Mouse (Mus musculus): Measurements from ENCODE around the gene Gm20388. TPM values are rescaled to one million over a fixed set of nuclear protein-coding genes. Genes with fewer than 3 reads are reported as not detected.
A peak's percentile ranks its signal among the peaks of the same experiment; 100 is the strongest.
"Not testable (repeated sequence)": the region's sequence is repeated elsewhere in the genome, so short reads cannot be mapped to it uniquely, and the experiment has no call there.

Gene Gm20388
- total RNA-seq, 2 experiments from 2014 or later: 5.8 TPM; not detected in 1

- DNase-seq: no peak
Observed at GRCm38 (mm10) chr8:123467476-123467875, 3556.8 kb downstream of the Gm20388 start.

- DNase-seq: not testable (repeated sequence)
Observed at GRCm38 (mm10) chr8:123472991-123473390, 3562.3 kb downstream of the Gm20388 start.

DNA sequence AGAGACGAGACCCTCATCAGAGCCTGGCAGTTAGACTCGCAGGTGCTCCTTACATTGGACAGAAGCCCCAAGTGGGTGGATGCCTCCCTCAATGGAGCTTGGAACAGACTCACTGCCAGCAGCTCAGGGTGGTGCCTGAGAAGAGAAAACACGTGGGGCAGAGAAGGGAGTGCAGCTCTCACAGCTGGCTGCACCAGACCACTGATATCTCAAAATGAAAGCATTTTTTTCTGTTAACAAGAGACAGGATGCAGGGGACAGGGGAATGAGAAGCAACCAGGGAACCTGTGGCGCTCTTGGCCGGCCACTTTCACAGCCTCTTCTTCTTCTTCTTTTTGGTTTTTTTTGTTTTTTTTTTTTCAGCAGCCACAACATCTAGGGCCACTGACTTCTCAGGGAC, 3563.9 kb downstream of the Gm20388 start:
- not testable (repeated sequence) for DNase-seq

DNA sequence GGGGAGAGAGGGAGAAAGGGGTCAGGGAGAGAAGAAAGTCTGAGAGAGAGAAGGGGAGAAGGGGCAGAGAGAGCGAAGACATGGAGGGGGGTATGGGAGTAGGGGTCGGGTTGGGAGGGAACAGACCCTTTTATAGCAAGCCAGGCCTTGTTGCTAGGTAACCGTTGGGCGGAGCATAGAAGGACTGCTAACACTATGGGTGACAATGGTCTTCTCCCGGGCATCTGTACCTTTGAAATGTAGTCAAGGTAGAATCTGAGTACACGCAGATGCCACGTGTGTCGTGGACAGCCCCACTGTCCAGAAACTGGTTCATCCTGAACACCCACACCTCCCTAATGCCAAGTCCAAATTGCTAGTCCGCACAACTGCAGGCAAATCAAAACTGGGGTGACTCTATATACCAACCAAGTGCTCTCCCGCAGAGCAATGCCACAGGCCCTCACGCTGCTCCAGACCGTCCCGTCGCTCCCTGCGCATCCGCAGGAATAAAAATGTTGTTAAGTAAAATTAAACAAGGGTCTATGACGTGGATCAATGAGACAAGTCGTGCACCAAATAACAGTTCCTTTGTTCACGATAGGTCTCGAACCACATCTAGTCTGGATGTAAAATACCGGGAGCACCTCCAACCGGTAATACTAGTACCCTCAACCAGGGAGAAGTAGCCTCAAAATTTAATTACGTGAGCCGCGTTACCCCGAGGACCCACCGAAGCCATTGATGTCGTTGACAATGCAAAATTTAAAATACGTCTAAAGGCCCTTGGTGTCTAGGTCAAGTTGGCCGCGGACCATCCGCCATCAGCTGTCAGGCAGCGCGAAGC, 3566.5 kb downstream of the Gm20388 start:
- peak; percentile 9 for DNase-seq

GRCm38 (mm10) chr8:123477737-123478258, 3567.2 kb downstream of the Gm20388 start, which contains the start of gene Afg3l1:
Gene Afg3l1 (plus strand): TSS chr8:123477903.
- DNase-seq: peak; percentile 94

GRCm38 (mm10) chr8:123478456-123479218, 3568.0 kb downstream of the Gm20388 start:
- DNase-seq: no peak

DNA sequence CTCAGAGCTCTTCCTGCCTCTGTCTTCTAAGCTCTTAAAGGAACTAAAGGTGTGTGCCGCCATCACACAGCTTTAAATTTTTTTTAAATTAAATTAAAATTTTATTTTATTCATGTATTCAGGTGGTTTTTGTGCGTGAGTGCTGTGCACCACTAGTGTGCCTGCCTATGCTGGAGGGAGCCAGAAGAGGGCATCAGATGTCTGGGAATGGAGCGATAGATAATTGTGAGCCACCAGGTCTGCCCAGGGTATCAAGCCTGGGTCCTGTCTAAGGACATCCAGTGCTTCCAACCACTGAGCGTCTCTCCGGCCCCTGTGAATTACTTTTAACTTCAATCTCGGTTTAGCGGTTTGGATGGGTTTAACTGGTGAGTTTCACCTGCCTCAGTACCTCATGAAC, 3572.0 kb downstream of the Gm20388 start:
- no peak for DNase-seq

DNA sequence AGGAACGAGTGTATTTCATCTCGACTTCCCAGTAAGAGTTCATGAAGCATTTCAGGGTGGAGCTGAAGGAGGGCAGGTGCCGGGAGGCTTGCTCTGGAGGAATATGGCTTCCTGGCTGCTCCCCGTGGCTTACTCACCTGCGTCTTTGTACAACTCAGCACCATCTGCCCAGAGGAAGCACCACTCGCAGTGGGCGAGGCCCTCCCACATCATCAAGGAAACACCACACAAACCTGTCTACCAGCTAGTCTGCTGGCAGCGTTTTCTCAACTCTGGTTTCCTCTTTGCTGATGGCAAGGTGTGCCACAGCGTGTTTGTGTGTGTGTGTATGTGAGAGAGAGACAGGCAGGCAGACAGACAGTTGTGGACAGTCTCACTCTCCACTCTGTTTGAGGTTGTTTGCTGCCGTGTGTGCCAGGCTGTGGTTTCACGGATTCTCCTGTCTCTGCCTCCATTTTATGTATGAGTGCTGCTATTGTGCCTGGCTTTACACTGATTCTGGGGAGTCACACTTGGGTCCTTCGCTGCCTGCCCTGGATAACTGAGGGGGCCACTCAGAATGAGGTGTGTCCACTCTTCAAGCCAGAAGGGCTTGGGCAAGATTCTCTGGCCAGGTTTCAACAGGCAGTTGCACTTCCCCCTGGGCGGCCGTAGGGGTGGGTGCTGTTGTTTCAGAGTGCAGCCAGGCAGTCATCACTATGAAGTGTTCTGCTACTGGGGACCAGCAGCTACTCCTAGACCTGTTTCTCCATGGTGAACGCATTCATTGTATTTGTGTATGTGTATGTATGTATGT, 3580.8 kb downstream of the Gm20388 start:
- DNase-seq: no peak

DNA sequence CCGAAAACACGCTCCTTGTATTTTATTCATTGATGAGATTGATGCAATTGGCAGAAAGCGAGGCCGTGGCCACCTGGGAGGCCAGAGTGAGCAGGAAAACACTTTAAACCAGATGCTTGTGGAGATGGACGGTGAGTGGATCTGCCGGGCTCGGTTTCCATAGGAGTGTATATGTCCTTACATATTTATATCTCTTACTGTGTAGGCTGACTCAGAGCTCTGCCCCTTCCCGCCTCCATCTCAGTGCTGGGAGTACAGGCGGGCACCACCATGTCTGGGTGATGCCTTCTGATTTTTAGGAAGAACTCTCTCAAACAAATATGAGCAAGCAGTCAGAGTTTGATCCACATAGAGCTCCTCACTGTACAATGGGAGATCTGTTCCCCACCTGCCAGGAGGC, 3582.3 kb downstream of the Gm20388 start:
- no peak for DNase-seq

GRCm38 (mm10) chr8:123497699-123498098, 3587.1 kb downstream of the Gm20388 start:
- DNase-seq: no peak

DNA sequence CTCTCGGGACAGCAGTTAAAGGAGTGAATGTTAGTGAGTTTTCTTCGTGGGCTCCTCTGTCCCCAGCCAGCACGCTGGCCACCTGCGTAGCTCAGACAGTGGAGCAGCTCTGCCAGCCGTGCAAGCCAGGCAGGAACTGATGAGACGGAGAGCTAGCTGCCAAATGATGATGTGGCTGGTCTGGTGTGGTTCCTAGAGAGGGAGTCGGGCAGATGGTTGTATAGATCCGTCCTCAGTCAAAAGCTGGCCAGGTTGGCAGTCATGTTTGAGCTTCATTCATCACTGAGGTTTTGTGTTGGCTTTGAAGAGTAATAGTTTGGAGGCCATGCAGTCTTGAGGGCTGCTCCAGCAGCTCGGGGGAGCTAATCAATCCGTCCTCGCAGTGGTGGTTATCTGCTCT, 3588.3 kb downstream of the Gm20388 start:
- DNase-seq: no peak

DNA sequence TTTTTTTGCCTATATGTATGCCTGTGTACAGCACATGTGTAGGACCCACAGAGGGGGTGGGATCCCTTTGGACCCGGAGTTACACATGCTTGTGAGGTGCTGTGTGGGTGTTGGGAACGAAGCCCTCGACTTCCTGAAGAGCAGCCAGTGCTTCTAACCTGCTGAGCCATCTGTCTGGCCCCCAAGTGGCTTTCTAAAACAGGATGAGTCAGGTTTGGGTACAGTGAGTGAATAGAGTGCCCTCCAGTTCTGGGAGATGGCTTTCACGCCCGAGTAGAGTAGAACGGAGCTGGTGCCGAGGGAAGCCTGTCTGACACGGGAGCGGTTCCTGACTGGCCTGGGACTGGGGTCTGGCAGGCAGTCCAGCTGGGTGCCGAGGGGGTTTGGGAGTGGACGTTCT, 3588.9 kb downstream of the Gm20388 start:
- DNase-seq: no peak

DNA sequence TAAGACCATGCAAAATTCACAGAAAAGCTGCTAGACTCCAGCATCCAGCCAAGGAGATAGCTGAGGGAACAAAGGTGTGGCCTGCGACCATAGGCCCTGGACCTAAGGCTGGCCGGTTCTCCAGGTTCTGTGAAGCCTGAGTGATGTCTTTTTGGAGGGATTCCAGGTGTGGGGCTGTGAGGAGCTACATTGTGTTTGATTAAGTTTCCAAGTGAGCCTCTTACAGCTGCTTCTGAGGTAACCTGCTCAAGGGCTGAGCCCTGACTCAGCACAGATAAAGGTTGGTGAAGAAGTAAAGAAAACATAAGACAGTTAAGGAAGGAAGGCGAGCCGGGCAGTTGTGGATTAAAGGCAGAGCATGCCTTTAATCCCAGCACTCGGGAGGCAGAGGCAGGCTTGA, 3591.6 kb downstream of the Gm20388 start:
- DNase-seq: no peak

GRCm38 (mm10) chr8:123503801-123504467, 3593.3 kb downstream of the Gm20388 start:
- no peak for DNase-seq

DNA sequence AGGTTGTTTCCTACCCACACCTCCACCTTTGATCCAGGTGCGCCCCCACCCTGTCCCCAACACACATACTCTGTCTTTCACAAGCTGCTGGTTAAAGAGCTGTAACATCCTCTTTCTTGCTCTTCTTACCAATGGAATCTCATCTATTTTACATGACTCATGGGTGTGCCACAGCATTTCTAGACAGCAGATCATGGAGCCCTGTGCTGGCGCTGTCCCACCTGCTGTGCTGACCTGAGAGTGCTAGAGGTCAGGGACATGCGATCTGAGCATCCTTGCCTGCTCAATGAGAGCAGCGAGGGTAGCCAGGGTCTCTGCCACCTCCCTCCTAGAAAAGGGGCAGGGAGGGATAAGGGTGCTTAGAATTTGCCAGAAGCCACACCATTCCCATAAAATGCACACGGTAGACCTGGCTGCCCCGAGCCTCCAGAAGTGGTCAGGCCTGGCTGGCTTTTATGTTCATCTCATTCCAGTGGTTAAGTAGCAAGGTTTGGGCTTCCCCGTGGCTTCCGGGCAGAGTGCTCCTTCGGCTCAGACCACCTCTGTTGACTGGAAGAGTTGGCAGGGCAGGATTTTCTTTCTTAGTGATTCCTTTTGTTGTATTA, 3594.1 kb downstream of the Gm20388 start:
- DNase-seq: no peak

- no peak for DNase-seq
Observed at GRCm38 (mm10) chr8:123505267-123505666, 3594.6 kb downstream of the Gm20388 start.

- DNase-seq: no peak
Observed at GRCm38 (mm10) chr8:123505695-123506094, 3595.1 kb downstream of the Gm20388 start.

DNA sequence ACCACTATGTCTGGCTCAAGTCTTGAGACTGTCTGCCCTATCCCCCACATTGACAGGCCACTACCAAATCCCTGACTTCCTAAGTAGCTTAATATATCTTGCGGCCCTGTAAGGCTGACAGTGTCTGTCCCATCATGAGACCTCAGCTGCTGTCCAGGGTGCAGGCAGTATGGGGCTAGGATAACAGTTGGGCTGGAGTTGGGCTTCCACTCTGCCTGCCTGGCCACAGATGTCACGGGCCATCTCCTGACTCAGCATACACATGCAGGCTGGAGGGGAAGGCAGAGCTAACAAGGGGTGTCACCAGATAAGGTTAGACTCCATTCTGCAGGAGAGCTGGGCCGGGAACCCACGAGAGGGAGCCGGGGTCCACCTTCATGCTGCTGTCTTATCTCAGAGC, 3596.5 kb downstream of the Gm20388 start:
- DNase-seq: no peak

- no peak for DNase-seq
Observed at GRCm38 (mm10) chr8:123510819-123511218, 3600.2 kb downstream of the Gm20388 start.

DNA sequence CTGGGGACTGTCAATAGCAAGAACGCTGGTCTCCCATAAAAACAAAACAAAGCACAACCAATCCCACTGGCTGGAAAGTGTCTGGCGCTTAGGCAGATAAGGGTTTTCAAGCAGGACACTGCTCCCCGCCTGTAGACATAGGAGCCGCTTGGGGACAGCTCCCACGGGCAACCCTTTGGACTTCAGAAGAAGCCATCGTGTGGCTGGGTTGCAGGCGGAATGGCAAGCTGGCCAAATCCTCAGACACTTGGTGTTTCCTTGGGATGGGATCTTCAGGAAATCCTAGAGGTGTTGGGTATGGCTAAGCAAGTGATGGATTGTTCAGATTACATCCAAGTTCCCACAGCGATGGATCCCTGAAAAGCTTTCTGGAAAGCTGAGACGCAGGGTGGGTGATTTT, 3603.5 kb downstream of the Gm20388 start:
- no peak for DNase-seq

DNA sequence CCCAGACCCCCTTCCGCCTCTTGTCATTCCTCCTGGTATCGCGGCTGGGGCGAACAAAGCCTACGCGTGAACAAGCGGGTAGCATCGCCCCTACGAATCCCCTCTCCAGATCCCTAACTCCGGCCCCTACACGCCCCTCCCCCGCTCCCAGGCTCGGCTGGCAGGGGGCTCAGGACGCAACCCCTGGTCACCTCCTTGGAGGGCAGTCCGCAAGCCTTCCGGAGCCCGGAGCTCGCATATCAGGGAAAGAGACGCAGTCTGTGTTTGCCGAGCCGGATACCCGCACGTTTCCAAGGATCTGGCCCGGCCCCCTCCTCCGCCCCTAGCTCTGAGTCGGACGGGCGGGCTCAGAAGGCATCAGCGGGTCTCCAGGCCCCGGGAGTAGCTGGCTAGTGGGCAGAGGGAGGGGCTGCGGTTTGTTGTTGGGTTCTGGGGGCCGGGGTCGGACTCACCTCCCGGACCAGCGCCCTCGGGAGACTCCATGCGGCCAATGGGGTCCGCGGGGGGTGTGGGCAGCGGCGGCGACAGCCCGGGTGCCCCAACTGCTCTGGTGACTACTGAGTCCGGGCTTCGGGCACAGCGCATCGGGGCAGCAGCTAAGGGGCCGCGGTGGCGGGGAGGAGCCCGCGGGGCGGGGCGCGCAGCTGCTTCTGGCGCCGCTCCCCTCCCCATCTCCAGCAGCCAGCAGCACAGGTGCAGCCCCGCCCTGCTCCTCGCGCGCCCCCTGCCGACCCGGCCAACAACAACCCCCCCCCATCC, 3604.3 kb downstream of the Gm20388 start, which contains the start of gene Dbndd1:
Gene Dbndd1, minus strand, starts transcription at position 683 of the 759 bp plus-strand sequence.
- DNase-seq: peak; percentile 48

All from heart, postnatal 4 days (tissue).